Mouse (Mus musculus) brain, embryonic 18.5 days (tissue): ENCODE data around the gene Rhox3a2.
"Not testable (repeated sequence)": the region's sequence is repeated elsewhere in the genome, so short reads cannot be mapped to it uniquely, and the experiment has no call there.

ENCODE experiments used
- DNase-seq: peaks from one replicate; pipeline ENCODE4 v3.0.0-alpha.2; 2012; ENCODE audit warnings: low read depth, low spot score

Rhox3a2 gene

DNA sequence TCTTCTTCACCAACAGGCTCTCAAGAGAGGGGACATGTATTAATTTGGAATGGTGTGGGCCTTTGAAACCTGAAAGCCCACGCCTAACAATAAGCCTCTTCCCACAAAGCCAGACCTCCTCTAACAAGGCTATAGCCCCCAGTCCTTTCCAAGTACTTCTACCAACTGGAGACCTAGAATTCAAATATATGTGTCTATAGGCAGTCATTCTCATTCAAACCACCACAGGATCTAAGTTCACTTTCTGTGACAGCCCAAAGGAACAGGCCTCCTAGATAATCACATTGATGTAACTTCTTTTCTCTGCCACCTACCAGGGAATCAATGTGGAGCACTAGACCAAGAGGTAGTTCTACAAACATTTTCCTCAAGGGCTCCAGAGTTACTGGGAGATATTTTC is at the start of gene Rhox3a2:
Rhox3a2 (plus strand) TSS at position 301 of the 400 bp plus-strand sequence.
- not testable (repeated sequence) for DNase-seq

DNA sequence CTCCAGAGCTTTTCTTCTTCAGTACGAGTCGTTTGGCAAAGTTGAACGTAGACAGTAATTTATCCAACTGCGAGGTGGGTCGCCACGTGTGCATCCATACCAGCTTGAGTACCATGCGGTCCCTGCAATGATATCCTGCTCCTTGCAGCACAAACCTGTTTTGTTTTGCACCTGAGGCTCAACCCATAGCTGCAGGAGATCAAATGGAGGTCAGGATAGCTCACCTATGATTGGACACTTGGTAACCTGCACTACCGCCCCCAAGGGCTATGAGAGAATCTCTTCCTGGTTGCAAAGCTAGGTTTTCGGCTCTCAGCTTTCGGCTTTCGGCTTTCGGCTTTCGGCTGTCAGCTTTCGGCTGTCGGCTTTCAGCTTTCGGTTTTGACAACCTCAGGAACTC is 10.7 kb downstream of the Rhox3a2 start, which contains the start of gene Rhox4a2:
Rhox4a2 (plus strand) TSS at position 301 of the 400 bp plus-strand sequence.
- DNase-seq = not testable (repeated sequence)

DNA sequence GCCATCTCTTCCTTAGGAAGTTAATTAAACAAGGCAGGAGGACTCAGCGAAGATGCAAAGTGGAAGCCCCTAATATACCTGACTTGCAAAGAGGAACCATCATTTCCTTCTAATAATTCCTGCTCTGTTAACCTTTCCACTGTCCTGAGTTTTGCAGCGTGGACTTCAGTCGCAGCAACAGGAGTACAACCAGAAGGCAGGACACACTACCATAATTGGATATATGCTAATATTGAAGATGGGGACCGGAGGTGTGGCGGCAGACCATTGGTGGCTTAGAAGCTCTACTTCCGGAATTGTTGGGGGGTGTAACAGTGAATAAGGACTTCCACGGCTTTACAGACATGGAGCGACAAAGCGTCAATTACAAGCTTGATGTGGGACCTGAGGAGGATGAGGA is 31.9 kb downstream of the Rhox3a2 start, which contains the start of gene Rhox2b:
Rhox2b (plus strand) TSS at position 301 of the 400 bp plus-strand sequence.
- not testable (repeated sequence) for DNase-seq

DNA sequence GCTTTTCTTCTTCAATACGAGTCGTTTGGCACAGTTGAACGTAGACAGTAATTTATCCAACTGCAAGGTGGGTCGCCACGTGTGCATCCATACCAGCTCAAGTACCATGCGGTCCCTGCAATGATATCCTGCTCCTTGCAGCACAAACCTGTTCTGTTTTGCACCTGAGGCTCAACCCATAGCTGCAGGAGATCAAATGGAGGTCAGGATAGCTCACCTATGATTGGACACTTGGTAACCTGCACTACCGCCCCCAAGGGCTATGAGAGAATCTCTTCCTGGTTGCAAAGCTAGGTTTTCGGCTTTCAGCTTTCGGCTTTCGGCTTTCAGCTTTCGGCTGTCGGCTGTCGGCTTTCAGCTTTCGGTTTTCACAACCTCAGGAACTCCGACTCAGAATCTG is 52.4 kb downstream of the Rhox3a2 start, which contains the start of gene Rhox4b:
Rhox4b (plus strand) TSS at position 301 of the 400 bp plus-strand sequence.
- not testable (repeated sequence) for DNase-seq
